Mouse (Mus musculus) cerebellum, adult 2 months (tissue): ENCODE measurements around the gene Siae.

Source experiments
- CTCF ChIP-seq: fragments of 200-500 bp; IDR thresholded peaks from 2 replicates; pipeline ENCODE4 v1.5.1; 2011; ENCODE audit warnings: low read depth, mild to moderate bottlenecking, control low read depth, low read length, moderate library complexity, borderline replicate concordance; ENCODE audit not compliant: insufficient read depth
- POLR2A ChIP-seq: fragments of 200-500 bp; IDR thresholded peaks from 2 replicates; pipeline ENCODE4 v1.6.1; 2011; ENCODE audit warnings: low read length, control low read depth, borderline replicate concordance; ENCODE audit not compliant: insufficient read depth

DNA sequence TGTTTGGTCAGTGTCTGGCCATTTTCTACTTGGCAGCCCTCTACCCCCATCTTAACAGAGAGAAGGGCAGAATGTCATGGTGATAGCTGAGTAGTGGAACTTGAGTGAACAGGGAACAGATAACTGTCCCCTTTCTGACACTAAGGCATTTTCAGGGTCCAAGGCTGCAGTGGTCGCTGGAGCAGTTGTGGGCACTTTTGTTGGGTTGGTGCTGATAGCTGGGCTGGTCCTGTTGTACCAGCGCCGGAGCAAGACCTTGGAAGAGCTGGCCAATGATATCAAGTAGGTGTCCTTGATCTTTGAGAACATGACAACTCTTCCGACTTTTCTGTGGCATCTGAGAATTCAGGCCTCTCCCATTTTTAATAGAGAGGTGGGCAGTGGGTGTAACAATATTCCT is 18.6 kb upstream of the Siae start:
- no peak for TF ChIP-seq CTCF
- TF ChIP-seq POLR2A, result no peak
